Mouse (Mus musculus) limb, embryonic 14.5 days (tissue): ENCODE results near the gene Gm11214. TPM values are rescaled to one million over a fixed set of nuclear protein-coding genes. Genes with fewer than 3 reads are reported as not detected.
A peak's percentile ranks its signal among the peaks of the same experiment; 100 is the strongest.

ENCODE experiments used
- ATAC-seq: fragments of 200-750 bp; cut with Nextera tagmentation; 2 replicates; pipeline ENCODE4 v1.8.0; 2017; ENCODE audit warnings: low read depth, moderate number of reproducible peaks, moderate TSS enrichment; ENCODE audit not compliant: low FRiP score
- DNase-seq: peaks from one replicate; pipeline ENCODE4 v3.0.0-alpha.2; 2015; ENCODE audit warnings: low spot score
- H3K27ac ChIP-seq: fragments of 300-500 bp; sonication (generic); replicated peaks from 2 replicates; pipeline ENCODE4 v1.5.1; 2014; ENCODE audit warnings: low read depth, mild to moderate bottlenecking, low read length, moderate library complexity, mixed read lengths
- H3K27me3 ChIP-seq: fragments of 300-500 bp; sonication (generic); 2 replicates; pipeline ENCODE4 v1.6.1; 2014; ENCODE audit warnings: low read length, mixed read lengths; ENCODE audit not compliant: control insufficient read depth, insufficient read depth
- H3K36me3 ChIP-seq: fragments of 300-500 bp; sonication (generic); 2 replicates; pipeline ENCODE4 v1.6.1; 2014; ENCODE audit warnings: mild to moderate bottlenecking, low read length, moderate library complexity, mixed read lengths; ENCODE audit not compliant: control insufficient read depth, insufficient read depth
- H3K4me1 ChIP-seq: fragments of 300-500 bp; sonication (generic); 2 replicates; pipeline ENCODE4 v1.6.1; 2014; ENCODE audit warnings: antibody characterized with exemption, low read length, mixed read lengths; ENCODE audit not compliant: control insufficient read depth, insufficient read depth
- H3K4me2 ChIP-seq: fragments of 300-500 bp; sonication (generic); replicated peaks from 2 replicates; pipeline ENCODE4 v1.6.1; 2014; ENCODE audit warnings: low read depth, mild to moderate bottlenecking, low read length, moderate library complexity; ENCODE audit not compliant: severe bottlenecking
- H3K4me3 ChIP-seq: fragments of 300-500 bp; sonication (generic); replicated peaks from 2 replicates; pipeline ENCODE4 v1.5.1; 2014; ENCODE audit warnings: low read length
- H3K9ac ChIP-seq: fragments of 300-500 bp; sonication (generic); 2 replicates; pipeline ENCODE4 v1.6.1; 2014; ENCODE audit warnings: mild to moderate bottlenecking, low read depth, low read length, moderate library complexity; ENCODE audit not compliant: severe bottlenecking
- H3K9me3 ChIP-seq: fragments of 300-500 bp; sonication (generic); 2 replicates; pipeline ENCODE4 v1.6.1; 2016; ENCODE audit warnings: low read length; ENCODE audit not compliant: control insufficient read depth
- POLR2A ChIP-seq: fragments of 200-500 bp; IDR thresholded peaks from 2 replicates; pipeline ENCODE4 v1.8.0; 2012; ENCODE audit warnings: inconsistent platforms, mild to moderate bottlenecking, moderate library complexity, borderline replicate concordance; ENCODE audit not compliant: insufficient read depth, insufficient read length; ENCODE audit errors: extremely low read depth
- WGBS: fragments of 180-500 bp; shearing (Covaris S2); extraction: QIAGEN DNeasy Blood & Tissue Kit; methylation state at CpG from one replicate; pipeline ENCODE4 v1.1.7; 2014; 5-methylcytosine and 5-hydroxymethylcytosine counted together
- polyA plus RNA-seq, 2 experiments: library from polyadenylated mRNA; depleted of rRNA in 1 of 2; stranded (reverse) in 1 of 2; unstranded in 1 of 2; fragments of >200 nt; fragmentation: Nextera tagmentation in 1 of 2; extraction: Ambion mirVana in 1 of 2; gene quantifications; 2 replicates each; pipeline versions ENCODE4 v1.2.1 to v1.2.3; 2012 to 2014

Gene Gm11214
- polyA plus RNA-seq, 2 experiments = not detected

DNA sequence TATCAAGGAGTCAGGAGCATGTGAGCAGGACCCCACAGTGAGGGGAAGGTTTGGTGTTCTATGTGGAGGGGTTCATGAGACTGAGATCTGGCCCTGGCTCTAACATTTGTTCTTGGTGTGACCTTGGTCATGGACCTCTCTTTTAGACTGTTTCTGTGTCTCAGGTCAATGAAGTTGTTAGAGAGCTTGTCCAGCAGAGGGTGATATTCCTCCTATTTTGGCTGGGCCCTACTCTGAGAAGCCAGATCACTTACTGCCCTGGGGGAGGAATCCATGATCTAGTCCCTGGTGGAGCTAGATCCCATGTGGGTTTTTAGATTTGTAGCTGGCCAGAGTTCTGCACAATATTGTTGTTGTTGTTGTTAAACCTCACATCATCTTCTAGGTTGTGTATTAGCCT, 23.0 kb upstream of the Gm11214 start:
- no peak overlapping the region for H3K27ac ChIP-seq
- H3K4me3 ChIP-seq = no peak overlapping the region
- ATAC-seq (no peak), DNase-seq (peak; percentile 31)
- no peaks in the 10 kb centered on the region for H3K36me3 ChIP-seq
- H3K27me3 ChIP-seq = no peaks in the 10 kb centered on the region
- no peaks in the 10 kb centered on the region for H3K9me3 ChIP-seq
- no peak overlapping the region for H3K9ac ChIP-seq
- no peaks in the 10 kb centered on the region for H3K4me1 ChIP-seq
- no peak overlapping the region for H3K4me2 ChIP-seq
- TF ChIP-seq POLR2A = no peak

GRCm38 (mm10) chr4:63685253-63685525, 22.0 kb upstream of the Gm11214 start:
- no peaks in the 10 kb centered on the region for H3K4me1 ChIP-seq
- no peak overlapping the region for H3K4me3 ChIP-seq
- H3K4me2 ChIP-seq = no peak overlapping the region
- 58% methylated on average over 4 of the region's 4 CpGs for WGBS
- ATAC-seq = no peak
- H3K27ac ChIP-seq = no peak overlapping the region
- no peaks in the 10 kb centered on the region for H3K36me3 ChIP-seq
- H3K27me3 ChIP-seq = no peaks in the 10 kb centered on the region
- no peaks in the 10 kb centered on the region for H3K9me3 ChIP-seq
- DNase-seq = no peak
- no peak overlapping the region for H3K9ac ChIP-seq
- no peak for TF ChIP-seq POLR2A

DNA sequence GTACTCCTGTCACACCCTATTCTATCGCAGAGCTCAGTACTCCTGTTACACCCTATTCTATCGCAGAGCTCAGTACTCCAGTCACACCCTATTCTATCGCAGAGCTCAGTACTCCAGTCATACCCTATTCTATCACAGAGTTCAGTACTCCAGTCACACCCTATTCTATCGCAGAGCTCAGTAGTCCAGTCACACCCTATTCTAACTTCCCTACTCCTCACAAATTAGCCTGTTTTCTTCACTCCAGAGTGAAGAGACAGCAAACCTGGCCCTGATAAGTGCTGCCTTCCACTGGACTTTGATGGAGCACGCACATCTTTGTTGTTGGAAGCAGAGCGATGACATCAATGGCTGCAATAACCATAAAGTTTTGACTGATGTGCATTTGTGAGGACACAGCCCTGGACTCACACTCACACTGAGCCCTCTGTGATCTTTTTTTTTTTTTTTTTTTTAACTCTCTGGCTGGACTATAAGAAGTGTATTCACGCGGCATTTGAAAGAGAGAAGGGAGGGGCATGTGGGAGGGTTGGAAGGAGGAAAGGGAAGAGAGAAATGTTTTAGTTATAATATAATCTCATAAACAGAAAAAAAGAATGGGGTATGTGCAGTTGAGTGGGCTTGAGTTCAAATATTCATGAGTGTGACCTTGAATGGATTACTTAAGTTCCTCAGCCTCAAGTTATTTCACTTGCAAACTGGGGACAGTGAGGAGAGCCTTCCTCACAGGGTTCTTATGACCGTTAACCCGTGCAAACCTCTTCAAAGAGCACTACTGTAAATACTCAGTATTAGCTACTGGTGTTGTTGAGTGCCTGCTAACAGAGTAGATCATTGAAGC, 21.5 kb upstream of the Gm11214 start:
- no peak for DNase-seq
- no peak for ATAC-seq

DNA sequence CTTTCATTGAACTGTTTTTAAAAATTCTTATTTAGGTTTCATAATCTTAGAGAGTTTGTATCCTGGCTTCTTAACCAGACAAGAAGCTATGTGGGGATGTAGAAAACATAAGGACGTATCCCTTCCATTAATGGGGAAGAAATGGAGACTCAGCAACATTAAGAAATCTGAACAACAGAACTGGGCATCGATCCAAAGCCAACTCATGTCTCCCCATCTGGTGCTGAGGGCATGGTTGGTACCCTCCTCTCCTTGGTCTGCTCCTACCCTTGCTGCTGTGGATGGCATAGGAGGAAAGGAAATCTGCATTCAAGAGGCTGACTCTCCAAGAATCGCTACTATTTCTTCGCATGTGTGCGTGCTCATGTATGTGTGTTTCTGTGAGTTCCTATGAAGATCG, 20.5 kb upstream of the Gm11214 start:
- 92% methylated on average over 6 of the region's 6 CpGs for WGBS
- no peak overlapping the region for H3K9ac ChIP-seq

More for the DNA sequence above, 21.5 kb upstream of the Gm11214 start:
- H3K9ac ChIP-seq = no peak overlapping the region
- no peaks in the 10 kb centered on the region for H3K27me3 ChIP-seq
- H3K27ac ChIP-seq = no peak overlapping the region
- no peaks in the 10 kb centered on the region for H3K4me1 ChIP-seq
- no peak overlapping the region for H3K4me2 ChIP-seq
- no peak overlapping the region for H3K4me3 ChIP-seq
- H3K9me3 ChIP-seq = no peaks in the 10 kb centered on the region
- TF ChIP-seq POLR2A = no peak
- H3K36me3 ChIP-seq = no peaks in the 10 kb centered on the region
- 82% methylated on average over 10 of the region's 10 CpGs for WGBS

DNA sequence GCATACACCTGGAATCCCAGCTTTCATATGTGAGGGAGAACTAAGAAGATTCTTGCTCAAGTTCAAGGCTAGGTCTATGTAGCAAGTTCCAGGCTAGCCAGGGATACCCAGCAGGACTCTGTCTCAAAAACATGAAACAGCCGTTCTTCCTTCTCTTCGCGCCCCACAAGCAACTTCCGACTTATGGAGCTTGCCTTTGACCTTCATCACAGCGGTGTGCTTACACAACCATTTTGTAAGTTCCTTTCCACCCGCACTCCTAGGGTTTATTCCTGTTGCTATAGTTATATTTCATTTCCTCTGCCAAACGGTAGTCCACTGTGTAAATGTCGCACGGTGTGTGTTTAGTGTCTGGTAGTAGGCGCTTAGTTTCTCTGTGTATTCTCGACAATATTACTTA, 19.9 kb upstream of the Gm11214 start:
- Histone ChIP-seq H3K9me3 (no peaks in the 10 kb centered on the region), H3K27ac (no peak overlapping the region), H3K9ac (no peak overlapping the region), H3K4me3 (no peak overlapping the region), H3K4me1 (no peaks in the 10 kb centered on the region), H3K36me3 (no peaks in the 10 kb centered on the region), H3K27me3 (no peaks in the 10 kb centered on the region), H3K4me2 (no peak overlapping the region)
- ATAC-seq (no peak), DNase-seq (no peak)
- WGBS = 74% methylated on average over 11 of the region's 11 CpGs
- TF ChIP-seq POLR2A = no peak

More for the DNA sequence above, 20.5 kb upstream of the Gm11214 start:
- no peak for TF ChIP-seq POLR2A
- H3K4me3 ChIP-seq = no peak overlapping the region
- no peaks in the 10 kb centered on the region for H3K4me1 ChIP-seq
- DNase-seq (no peak), ATAC-seq (no peak)
- no peak overlapping the region for H3K27ac ChIP-seq
- no peak overlapping the region for H3K4me2 ChIP-seq
- H3K36me3 ChIP-seq = no peaks in the 10 kb centered on the region
- no peaks in the 10 kb centered on the region for H3K9me3 ChIP-seq
- H3K27me3 ChIP-seq = no peaks in the 10 kb centered on the region
